ENCODE assay signal across 8 mouse cellular contexts in genomic region chr16:50799145-50799794, GRCm38 (mm10).
DNase-seq lines count a peak whose midpoint lies in the region; ATAC-seq and TF ChIP-seq lines count a peak whose summit lies in the region.

No protein-coding gene starts in this region.

- 55% methylated on average over 10 of the region's 10 CpGs for WGBS in thymus, adult 2 months
- 44% methylated on average over 10 of the region's 10 CpGs for WGBS in liver, postnatal 0 days (ENCODE audit: insufficient replicate concordance)

- ATAC-seq in liver, postnatal 0 days = no peak
- no peak for ATAC-seq in megakaryocyte, adult 5-6 weeks (ENCODE audit: poor library complexity, severe bottlenecking)

- H3K27me3 ChIP-seq in thymus, adult 2 months (ENCODE audit: control insufficient read depth, insufficient read depth, low read length) = no peaks in the 10 kb centered on the region
- no peaks in the 10 kb centered on the region for H3K27me3 ChIP-seq in liver, postnatal 0 days (ENCODE audit: insufficient read depth, low read length)

- H3K36me3 ChIP-seq in thymus, adult 2 months (ENCODE audit: control insufficient read depth, insufficient read depth, low read length) = no peaks in the 10 kb centered on the region
- H3K36me3 ChIP-seq in liver, postnatal 0 days (replicated peaks; ENCODE audit: insufficient read depth, low read length) = no peaks in the 10 kb centered on the region

- TF ChIP-seq POLR2A in thymus, adult 2 months (IDR thresholded peaks at IDR 0.05; ENCODE audit: control insufficient read depth, extremely low read depth, insufficient read depth, low read length, poor library complexity) = no peak

- no peaks in the 10 kb centered on the region for H3K9me3 ChIP-seq in liver, postnatal 0 days (ENCODE audit: low read length)

- no peak overlapping the region for H3K4me3 ChIP-seq in thymus, adult 2 months (ENCODE audit: control insufficient read depth, insufficient read depth, low read length)
- H3K4me3 ChIP-seq in liver, postnatal 0 days (ENCODE audit: low read depth, low read length) = no peak overlapping the region

- TF ChIP-seq CTCF in thymus, adult 2 months (IDR thresholded peaks at IDR 0.05; ENCODE audit: borderline replicate concordance, control insufficient read depth, extremely low read depth, insufficient read depth, low read length, poor library complexity) = no peak
- peak; percentile 60 for TF ChIP-seq CTCF in liver, postnatal 0 days (IDR thresholded peaks at IDR 0.05; ENCODE audit: low read depth)

- H3K9ac ChIP-seq in liver, postnatal 0 days (replicated peaks) = no peak overlapping the region

- no peaks in the 10 kb centered on the region for H3K4me1 ChIP-seq in thymus, adult 2 months (replicated peaks; ENCODE audit: control insufficient read depth, insufficient read depth, low read length)
- no peaks in the 10 kb centered on the region for H3K4me1 ChIP-seq in liver, postnatal 0 days (ENCODE audit: insufficient read depth)

- H3K27ac ChIP-seq in thymus, adult 2 months (ENCODE audit: control insufficient read depth, insufficient read depth, low read length) = no peak overlapping the region
- H3K27ac ChIP-seq in liver, postnatal 0 days (ENCODE audit: low read depth) = no peak overlapping the region

- DNase-seq in thymus, adult 2 months = peak; percentile 25
- no peak for DNase-seq in thymus, postnatal 0 days (ENCODE audit: low spot score)
- DNase-seq in cerebellum, adult 8-10 months = peak; percentile 21
- peak; percentile 11 to 82 for DNase-seq in frontal cortex, adult 2 months (ENCODE audit: extremely low spot score in 1 of 2, low spot score in 1 of 2)
- DNase-seq in kidney, postnatal 10 days = peak; percentile 82
- DNase-seq in liver, postnatal 0 days = peak; percentile 51
- peak; percentile 59 for DNase-seq in retina, postnatal 1 day

- TF ChIP-seq EP300 in liver, postnatal 0 days (IDR thresholded peaks at IDR 0.05; ENCODE audit: low read depth) = no peak

- H3K4me2 ChIP-seq in liver, postnatal 0 days (ENCODE audit: low read depth, low read length) = no peak overlapping the region
